8 mouse cellular contexts compared by ENCODE assay signal in genomic region chr2:29869646-29870451, GRCm38 (mm10). TPM values are rescaled to one million over a fixed set of nuclear protein-coding genes. Genes with fewer than 3 reads are reported as not detected.
DNase-seq lines count a peak whose midpoint lies in the region; ATAC-seq and TF ChIP-seq lines count a peak whose summit lies in the region.

No protein-coding gene starts in this region.

- H3K4me1 ChIP-seq in cerebellum, adult 2 months (ENCODE audit: control insufficient read depth, insufficient read depth, low read length), result peaks cover 36% of the 10 kb centered on the region
- H3K4me1 ChIP-seq in forebrain, embryonic 13.5 days, result peaks cover 12% of the 10 kb centered on the region
- peaks cover 7% of the 10 kb centered on the region; the same call in 1 of the 2 replicates for H3K4me1 ChIP-seq in hindbrain, embryonic 11.5 days (replicated peaks; ENCODE audit: control insufficient read depth, insufficient read depth, low read length)
- peaks cover 9% of the 10 kb centered on the region for H3K4me1 ChIP-seq in lung, embryonic 16.5 days (replicated peaks; ENCODE audit: control insufficient read depth, insufficient read depth, low read length)
- peaks cover 9% of the 10 kb centered on the region for H3K4me1 ChIP-seq in small intestine, adult 2 months (ENCODE audit: control insufficient read depth, insufficient read depth, insufficient read length, low read length)

- DNase-seq in cerebellum, adult 2 months, result no peak
- DNase-seq in cerebellum, postnatal 10 days, result no peak
- peak; percentile 88 for DNase-seq in MEL-GATA-1-ER (ENCODE audit: extremely low read depth, low read depth)
- peak; percentile 54 for DNase-seq in hindbrain, embryonic 11.5 days (ENCODE audit: low spot score)
- DNase-seq in left cerebral cortex, adult 8-10 months (ENCODE audit: low spot score in 2 of 2), result no peak

- H3K4me3 ChIP-seq in cerebellum, adult 2 months (replicated peaks; ENCODE audit: insufficient read depth, low read depth, low read length), result peak overlapping the region; percentile 76
- peak overlapping the region; percentile 43 for H3K4me3 ChIP-seq in forebrain, embryonic 13.5 days
- H3K4me3 ChIP-seq in hindbrain, embryonic 11.5 days (ENCODE audit: low read depth, low read length), result peak overlapping the region; percentile 48
- peak overlapping the region; percentile 56 for H3K4me3 ChIP-seq in lung, embryonic 16.5 days (ENCODE audit: low read length)
- H3K4me3 ChIP-seq in small intestine, adult 2 months (ENCODE audit: low read depth, low read length), result peak overlapping the region; percentile 74

- H3K4me2 ChIP-seq in forebrain, embryonic 13.5 days, result peak overlapping the region; percentile 68
- peak overlapping the region; percentile 90 for H3K4me2 ChIP-seq in hindbrain, embryonic 11.5 days (replicated peaks; ENCODE audit: low read depth, low read length)
- peak overlapping the region; percentile 93 for H3K4me2 ChIP-seq in lung, embryonic 16.5 days (ENCODE audit: low read depth, low read length)

- ATAC-seq in forebrain, embryonic 13.5 days, result 0 out of 2 replicates have a peak, but pooled peaks have one; percentile 33
- ATAC-seq in hindbrain, embryonic 11.5 days (ENCODE audit: low FRiP score), result peak; percentile 58
- ATAC-seq in lung, embryonic 16.5 days (ENCODE audit: low read depth), result peak; percentile 39

- H3K9me3 ChIP-seq in forebrain, embryonic 13.5 days (replicated peaks), result no peaks in the 10 kb centered on the region
- no peaks in the 10 kb centered on the region for H3K9me3 ChIP-seq in hindbrain, embryonic 11.5 days (ENCODE audit: control insufficient read depth, low read length)
- no peaks in the 10 kb centered on the region for H3K9me3 ChIP-seq in lung, embryonic 16.5 days (ENCODE audit: control insufficient read depth, low read length)

- TF ChIP-seq CTCF in cerebellum, adult 2 months (IDR thresholded peaks at IDR 0.05; ENCODE audit: borderline replicate concordance, insufficient read depth, low read depth, low read length), result no peak
- TF ChIP-seq CTCF in small intestine, adult 2 months (IDR thresholded peaks at IDR 0.05; ENCODE audit: extremely low read depth, insufficient read length, insufficient replicate concordance, low read depth, low read length), result no peak

- H3K36me3 ChIP-seq in forebrain, embryonic 13.5 days (ENCODE audit: poor library complexity, severe bottlenecking), result peaks cover 4% of the 10 kb centered on the region; the same call in 1 of the 2 replicates
- H3K36me3 ChIP-seq in hindbrain, embryonic 11.5 days (ENCODE audit: control insufficient read depth, insufficient read depth, low read length), result no peaks in the 10 kb centered on the region
- H3K36me3 ChIP-seq in lung, embryonic 16.5 days (ENCODE audit: control insufficient read depth, insufficient read depth, low read length), result no peaks in the 10 kb centered on the region
- no peaks in the 10 kb centered on the region for H3K36me3 ChIP-seq in small intestine, adult 2 months (ENCODE audit: control insufficient read depth, insufficient read depth, low read length)

- no peaks in the 10 kb centered on the region for H3K27me3 ChIP-seq in cerebellum, adult 2 months (ENCODE audit: control insufficient read depth, insufficient read depth, low read length)
- H3K27me3 ChIP-seq in forebrain, embryonic 13.5 days, result peaks cover 23% of the 10 kb centered on the region; the same call in 1 of the 2 replicates
- no peaks in the 10 kb centered on the region for H3K27me3 ChIP-seq in hindbrain, embryonic 11.5 days (ENCODE audit: control insufficient read depth, insufficient read depth, low read length)
- no peaks in the 10 kb centered on the region for H3K27me3 ChIP-seq in lung, embryonic 16.5 days (ENCODE audit: control insufficient read depth, insufficient read depth, low read depth, low read length)
- H3K27me3 ChIP-seq in small intestine, adult 2 months (ENCODE audit: control insufficient read depth, insufficient read depth, low read length), result no peaks in the 10 kb centered on the region; the same call in 1 of the 2 replicates

- TF ChIP-seq POLR2A in cerebellum, adult 2 months (IDR thresholded peaks at IDR 0.05; ENCODE audit: borderline replicate concordance, insufficient read depth, low read length), result no peak
- TF ChIP-seq POLR2A in small intestine, adult 2 months (IDR thresholded peaks at IDR 0.05; ENCODE audit: low read depth, low read length), result 0 out of 2 replicates have a peak, but pooled peaks have one; percentile 25

- peak overlapping the region; percentile 58 for H3K9ac ChIP-seq in forebrain, embryonic 13.5 days
- peak overlapping the region; percentile 69 for H3K9ac ChIP-seq in hindbrain, embryonic 11.5 days (ENCODE audit: low read depth, low read length)
- H3K9ac ChIP-seq in lung, embryonic 16.5 days (ENCODE audit: low read length), result peak overlapping the region; percentile 71

- H3K27ac ChIP-seq in cerebellum, adult 2 months (ENCODE audit: insufficient read depth, low read length), result peak overlapping the region; percentile 35; the same call in 1 of the 2 replicates
- H3K27ac ChIP-seq in forebrain, embryonic 13.5 days, result no peak overlapping the region
- peak overlapping the region; percentile 70; the same call in 1 of the 2 replicates for H3K27ac ChIP-seq in hindbrain, embryonic 11.5 days (ENCODE audit: low read depth, low read length)
- 0 out of 2 replicates have a peak overlapping the region, but pooled peaks have one; percentile 10 for H3K27ac ChIP-seq in lung, embryonic 16.5 days (ENCODE audit: low read length)
- H3K27ac ChIP-seq in small intestine, adult 2 months (ENCODE audit: insufficient read depth, low read depth, low read length), result peak overlapping the region; percentile 36

- WGBS in cerebellum, adult 2 months, result 23% methylated on average over 17 of the region's 17 CpGs
- 2% methylated on average over 17 of the region's 17 CpGs for WGBS in forebrain, embryonic 13.5 days
- 1% methylated on average over 17 of the region's 17 CpGs for WGBS in hindbrain, embryonic 11.5 days
- 5% methylated on average over 17 of the region's 17 CpGs for WGBS in lung, embryonic 16.5 days
- 9% methylated on average over 17 of the region's 17 CpGs for WGBS in small intestine, adult 2 months

RNA-seq across cellular contexts. Expression of gene Cercam, which starts 0.9 kb away (rescaled TPM):
- 30.4 and 38.2 TPM in 2 replicates for polyA plus RNA-seq in cerebellum, adult 2 months (2012; rRNA removed)
- 5.8 and 7.7 TPM in 2 replicates for polyA plus RNA-seq in forebrain, embryonic 13.5 days (2015; fragmentation: Nextera tagmentation; extraction: Ambion mirVana)
- 16.9 and 17.1 TPM in 2 replicates for polyA plus RNA-seq in hindbrain, embryonic 11.5 days (2014; fragmentation: Nextera tagmentation; extraction: Ambion mirVana)
- polyA plus RNA-seq in lung, embryonic 16.5 days (2015; fragmentation: Nextera tagmentation; extraction: Ambion mirVana), result 14.8 and 17.6 TPM in 2 replicates
- 3.5 and 5.9 TPM in 2 replicates for polyA plus RNA-seq in small intestine, adult 2 months (2012; rRNA removed)
- 10 to 100 TPM in 3 of 4 experiments, 1 to 10 TPM in 1; 7.7 to 11.6 (median 11.0) TPM for total RNA-seq in left cerebral cortex, adult 8-10 months (2022)

RNA-seq across cellular contexts. Expression of gene Odf2, which starts 19.2 kb away (rescaled TPM):
- 264 and 287 TPM in 2 replicates for polyA plus RNA-seq in cerebellum, adult 2 months (2012; rRNA removed)
- 77.4 and 91.8 TPM in 2 replicates for polyA plus RNA-seq in forebrain, embryonic 13.5 days (2015; fragmentation: Nextera tagmentation; extraction: Ambion mirVana)
- polyA plus RNA-seq in hindbrain, embryonic 11.5 days (2014; fragmentation: Nextera tagmentation; extraction: Ambion mirVana), result 83.2 and 89.0 TPM in 2 replicates
- 60.8 and 62.3 TPM in 2 replicates for polyA plus RNA-seq in lung, embryonic 16.5 days (2015; fragmentation: Nextera tagmentation; extraction: Ambion mirVana)
- 8.2 and 14.0 TPM in 2 replicates for polyA plus RNA-seq in small intestine, adult 2 months (2012; rRNA removed)
- 100 to 1,000 TPM in 1 of 4 experiments, 10 to 100 TPM in 3; 85.4 to 106 (median 97.1) TPM for total RNA-seq in left cerebral cortex, adult 8-10 months (2022)

RNA-seq across cellular contexts. Expression of gene Urm1, which starts 50.0 kb away (rescaled TPM):
- 78.6 and 89.6 TPM in 2 replicates for polyA plus RNA-seq in cerebellum, adult 2 months (2012; rRNA removed)
- polyA plus RNA-seq in forebrain, embryonic 13.5 days (2015; fragmentation: Nextera tagmentation; extraction: Ambion mirVana), result 18.7 and 20.1 TPM in 2 replicates
- polyA plus RNA-seq in hindbrain, embryonic 11.5 days (2014; fragmentation: Nextera tagmentation; extraction: Ambion mirVana), result 17.4 and 29.0 TPM in 2 replicates
- polyA plus RNA-seq in lung, embryonic 16.5 days (2015; fragmentation: Nextera tagmentation; extraction: Ambion mirVana), result 24.8 and 31.0 TPM in 2 replicates
- polyA plus RNA-seq in small intestine, adult 2 months (2012; rRNA removed), result 18.6 and 42.3 TPM in 2 replicates
- 10 to 100 TPM; 52.1 to 65.1 (median 59.8) TPM for total RNA-seq in left cerebral cortex, adult 8-10 months (2022)

Comparison
In these comparisons a context has a peak if more than half of its experiments do, and no peak if none do; other contexts are left out.
1. DNase-seq: peak in MEL-GATA-1-ER (single experiment) and hindbrain, embryonic 11.5 days (single experiment); none in cerebellum, adult 2 months (0 of 2), cerebellum, postnatal 10 days (0 of 2) and left cerebral cortex, adult 8-10 months (0 of 2).
2. Peak in every context shown above with its lines, with median percentiles within 50 percentile points of each other: H3K4me3 ChIP-seq, ATAC-seq, H3K4me2 ChIP-seq and H3K9ac ChIP-seq.